In genomic region chr5:52064804-52065451, GRCm38 (mm10) we compare ENCODE assay signal across 9 mouse cellular contexts.
A peak's percentile ranks its signal among the peaks of the same experiment; 100 is the strongest.
DNase-seq lines count a peak whose midpoint lies in the region; ATAC-seq lines count a peak whose summit lies in the region.
"Had no signal": no experiment of that assay in that cellular context is flagged by ENCODE, and none has a peak within 500 bp of the region (broad histone marks: within the 10 kb centered on the region; RNA-seq: fewer than 3 reads in every experiment).

No protein-coding gene starts in this region.

- H3K4me3 ChIP-seq in forebrain, embryonic 12.5 days (replicated peaks), result no peak overlapping the region
- no peak overlapping the region for H3K4me3 ChIP-seq in neural tube, embryonic 15.5 days (replicated peaks)
- H3K4me3 ChIP-seq: liver, embryonic 15.5 days had no signal

- intact Hi-C loops in heart, postnatal 25 days (cut with DNase I), result loop anchor here (2.0 to 10.0 kb wide), 4 partner anchors 156 to 1590 kb away; no protein-coding TSS in a partner anchor

- no peaks in the 10 kb centered on the region for H3K27me3 ChIP-seq in forebrain, embryonic 12.5 days
- H3K27me3 ChIP-seq in neural tube, embryonic 15.5 days (replicated peaks), result no peaks in the 10 kb centered on the region
- H3K27me3 ChIP-seq: liver, embryonic 15.5 days had no signal

- H3K9me3 ChIP-seq in forebrain, embryonic 12.5 days, result no peaks in the 10 kb centered on the region
- no peaks in the 10 kb centered on the region for H3K9me3 ChIP-seq in neural tube, embryonic 15.5 days (replicated peaks)
- H3K9me3 ChIP-seq: liver, embryonic 15.5 days had no signal

- H3K4me1 ChIP-seq in forebrain, embryonic 12.5 days, result no peaks in the 10 kb centered on the region
- H3K4me1 ChIP-seq in neural tube, embryonic 15.5 days, result no peaks in the 10 kb centered on the region
- H3K4me1 ChIP-seq: liver, embryonic 15.5 days had no signal

- 39% methylated on average over 16 of the region's 16 CpGs for WGBS in forebrain, embryonic 12.5 days
- 34% methylated on average over 16 of the region's 16 CpGs for WGBS in large intestine, adult 2 months
- WGBS in neural tube, embryonic 15.5 days, result 34% methylated on average over 16 of the region's 16 CpGs

- DNase-seq in ES-CJ7 (ENCODE audit: low read depth, low spot score), result peak; percentile 88
- DNase-seq in c-Kit-positive CD71-positive TER-119-positive erythroid progenitor cells, embryonic 14.5 days (ENCODE audit: low spot score), result peak; percentile 64
- peak; percentile 32 for DNase-seq in heart, postnatal 25 days (ENCODE audit: low spot score)
- DNase-seq in large intestine, adult 2 months (ENCODE audit: low read depth, low spot score), result peak; percentile 62
- DNase-seq in lung, adult 18-20 months, result peak; percentile 66 to 71
- peak; percentile 95 for DNase-seq in testis, postnatal 10 days (ENCODE audit: low spot score)

- peak; percentile 91 for ATAC-seq in forebrain, embryonic 12.5 days (ENCODE audit: low FRiP score)
- ATAC-seq in neural tube, embryonic 15.5 days (ENCODE audit: low FRiP score), result peak; percentile 89

- no peak overlapping the region for H3K27ac ChIP-seq in forebrain, embryonic 12.5 days
- no peak overlapping the region for H3K27ac ChIP-seq in neural tube, embryonic 15.5 days (replicated peaks)
- H3K27ac ChIP-seq: liver, embryonic 15.5 days had no signal

- H3K36me3 ChIP-seq in forebrain, embryonic 12.5 days (replicated peaks), result no peaks in the 10 kb centered on the region
- H3K36me3 ChIP-seq in neural tube, embryonic 15.5 days, result no peaks in the 10 kb centered on the region
- H3K36me3 ChIP-seq: liver, embryonic 15.5 days had no signal

- H3K9ac ChIP-seq in forebrain, embryonic 12.5 days, result no peak overlapping the region
- H3K9ac ChIP-seq in neural tube, embryonic 15.5 days (replicated peaks), result no peak overlapping the region
- H3K9ac ChIP-seq: liver, embryonic 15.5 days had no signal

- no peak overlapping the region for H3K4me2 ChIP-seq in forebrain, embryonic 12.5 days
- H3K4me2 ChIP-seq in neural tube, embryonic 15.5 days, result no peak overlapping the region
- H3K4me2 ChIP-seq: liver, embryonic 15.5 days had no signal

Comparison
In these comparisons a context has a peak if more than half of its experiments do, and no peak if none do; other contexts are left out.
1. DNase-seq: peak in every context shown above with its lines; median percentile 95 in testis, postnatal 10 days; 88 in ES-CJ7; 68 in lung, adult 18-20 months; 64 in c-Kit-positive CD71-positive TER-119-positive erythroid progenitor cells, embryonic 14.5 days; 62 in large intestine, adult 2 months; 32 in heart, postnatal 25 days.